Mouse (Mus musculus): ENCODE measurements around the gene Dgkk. TPM values are rescaled to one million over a fixed set of nuclear protein-coding genes. Genes with fewer than 3 reads are reported as not detected.
A peak's percentile ranks its signal among the peaks of the same experiment; 100 is the strongest.
"Not testable (repeated sequence)": the region's sequence is repeated elsewhere in the genome, so short reads cannot be mapped to it uniquely, and the experiment has no call there.

Dgkk gene
- polyA plus RNA-seq (2015; fragmentation: Nextera tagmentation; extraction: Ambion mirVana), result 1.7 and 2.1 TPM in 2 replicates

GRCm38 (mm10) chrX:6779006-6779405, at the start of gene Dgkk:
TSS of gene Dgkk (plus strand) at chrX:6779306.
- WGBS, result 16% methylated on average over 16 of the region's 30 CpGs
- not testable (repeated sequence) for H3K4me1 ChIP-seq (ENCODE audit: control insufficient read depth, insufficient read depth, low read length); H3K9ac ChIP-seq (ENCODE audit: low read length); H3K9me3 ChIP-seq (replicated peaks; ENCODE audit: control insufficient read depth, low read length); H3K27ac ChIP-seq (ENCODE audit: low read length); H3K36me3 ChIP-seq (ENCODE audit: control insufficient read depth, insufficient read depth); ATAC-seq (replicated peaks; ENCODE audit: extremely low read depth, insufficient read depth, low FRiP score); H3K27me3 ChIP-seq (ENCODE audit: control insufficient read depth, insufficient read depth, low read length)
- H3K4me2 ChIP-seq (ENCODE audit: low read depth, low read length), result peak within 1 kb of the TSS; percentile 66
- H3K4me3 ChIP-seq (ENCODE audit: low read length), result peak within 1 kb of the TSS; percentile 46

- no peaks in the 10 kb centered on the region for H3K36me3 ChIP-seq (ENCODE audit: control insufficient read depth, insufficient read depth)
- ATAC-seq (replicated peaks; ENCODE audit: extremely low read depth, insufficient read depth, low FRiP score), result no peak
- H3K27ac ChIP-seq (ENCODE audit: low read length), result no peak overlapping the region
- no peak overlapping the region for H3K4me2 ChIP-seq (ENCODE audit: low read depth, low read length)
- H3K9me3 ChIP-seq (replicated peaks; ENCODE audit: control insufficient read depth, low read length), result no peaks in the 10 kb centered on the region
- no peaks in the 10 kb centered on the region for H3K4me1 ChIP-seq (ENCODE audit: control insufficient read depth, insufficient read depth, low read length)
- no peak overlapping the region for H3K9ac ChIP-seq (ENCODE audit: low read length)
- H3K27me3 ChIP-seq (ENCODE audit: control insufficient read depth, insufficient read depth, low read length), result no peaks in the 10 kb centered on the region
- H3K4me3 ChIP-seq (ENCODE audit: low read length), result no peak overlapping the region
- 62% methylated on average over 3 of the region's 3 CpGs for WGBS
Observed at GRCm38 (mm10) chrX:6733998-6734397, 45.1 kb upstream of the Dgkk start.

- H3K9me3 ChIP-seq (replicated peaks; ENCODE audit: control insufficient read depth, low read length), result no peaks in the 10 kb centered on the region
- 50% methylated on average over 1 of the region's 1 CpGs for WGBS
- H3K4me2 ChIP-seq (ENCODE audit: low read depth, low read length), result no peak overlapping the region
- H3K36me3 ChIP-seq (ENCODE audit: control insufficient read depth, insufficient read depth), result no peaks in the 10 kb centered on the region
- H3K27me3 ChIP-seq (ENCODE audit: control insufficient read depth, insufficient read depth, low read length), result no peaks in the 10 kb centered on the region
- no peaks in the 10 kb centered on the region for H3K4me1 ChIP-seq (ENCODE audit: control insufficient read depth, insufficient read depth, low read length)
- H3K27ac ChIP-seq (ENCODE audit: low read length), result no peak overlapping the region
- ATAC-seq (replicated peaks; ENCODE audit: extremely low read depth, insufficient read depth, low FRiP score), result no peak
- H3K4me3 ChIP-seq (ENCODE audit: low read length), result no peak overlapping the region
- H3K9ac ChIP-seq (ENCODE audit: low read length), result no peak overlapping the region
Observed at GRCm38 (mm10) chrX:6750714-6751113, 28.4 kb upstream of the Dgkk start.

GRCm38 (mm10) chrX:6751549-6752047, 27.5 kb upstream of the Dgkk start:
- ATAC-seq (replicated peaks; ENCODE audit: extremely low read depth, insufficient read depth, low FRiP score), result no peak
- Histone ChIP-seq H3K9me3 (replicated peaks; ENCODE audit: control insufficient read depth, low read length) (no peaks in the 10 kb centered on the region), H3K4me2 (ENCODE audit: low read depth, low read length) (no peak overlapping the region), H3K4me3 (ENCODE audit: low read length) (no peak overlapping the region), H3K27ac (ENCODE audit: low read length) (no peak overlapping the region), H3K27me3 (ENCODE audit: control insufficient read depth, insufficient read depth, low read length) (no peaks in the 10 kb centered on the region), H3K9ac (ENCODE audit: low read length) (no peak overlapping the region), H3K36me3 (ENCODE audit: control insufficient read depth, insufficient read depth) (no peaks in the 10 kb centered on the region), H3K4me1 (ENCODE audit: control insufficient read depth, insufficient read depth, low read length) (no peaks in the 10 kb centered on the region)
- WGBS, result 45% methylated on average over 6 of the region's 6 CpGs

GRCm38 (mm10) chrX:6777489-6778249, 1.4 kb upstream of the Dgkk start:
- no peak overlapping the region for H3K9ac ChIP-seq (ENCODE audit: low read length)
- WGBS, result 19% methylated on average over 13 of the region's 13 CpGs
- H3K4me3 ChIP-seq (ENCODE audit: low read length), result peak overlapping the region; percentile 46
- 0 out of 2 replicates have a peak, but pooled peaks cover 3% of the 10 kb centered on the region for H3K27me3 ChIP-seq (ENCODE audit: control insufficient read depth, insufficient read depth, low read length)
- H3K4me1 ChIP-seq (ENCODE audit: control insufficient read depth, insufficient read depth, low read length), result no peaks in the 10 kb centered on the region
- no peak for ATAC-seq (replicated peaks; ENCODE audit: extremely low read depth, insufficient read depth, low FRiP score)
- no peaks in the 10 kb centered on the region for H3K9me3 ChIP-seq (replicated peaks; ENCODE audit: control insufficient read depth, low read length)
- H3K27ac ChIP-seq (ENCODE audit: low read length), result no peak overlapping the region
- no peaks in the 10 kb centered on the region for H3K36me3 ChIP-seq (ENCODE audit: control insufficient read depth, insufficient read depth)
- peak overlapping the region; percentile 66 for H3K4me2 ChIP-seq (ENCODE audit: low read depth, low read length)

GRCm38 (mm10) chrX:6778250-6778637, 862 bp upstream of the Dgkk start:
- peak; percentile 76; the same call in 1 of the 2 replicates for ATAC-seq (replicated peaks; ENCODE audit: extremely low read depth, insufficient read depth, low FRiP score)
- no peak overlapping the region for H3K9ac ChIP-seq (ENCODE audit: low read length)
- 6% methylated on average over 21 of the region's 24 CpGs for WGBS
- H3K36me3 ChIP-seq (ENCODE audit: control insufficient read depth, insufficient read depth), result no peaks in the 10 kb centered on the region
- H3K4me2 ChIP-seq (ENCODE audit: low read depth, low read length), result peak overlapping the region; percentile 66
- no peak overlapping the region for H3K27ac ChIP-seq (ENCODE audit: low read length)
- H3K4me3 ChIP-seq (ENCODE audit: low read length), result peak overlapping the region; percentile 46
- H3K27me3 ChIP-seq (ENCODE audit: control insufficient read depth, insufficient read depth, low read length), result 0 out of 2 replicates have a peak, but pooled peaks cover 3% of the 10 kb centered on the region
- H3K9me3 ChIP-seq (replicated peaks; ENCODE audit: control insufficient read depth, low read length), result no peaks in the 10 kb centered on the region
- H3K4me1 ChIP-seq (ENCODE audit: control insufficient read depth, insufficient read depth, low read length), result no peaks in the 10 kb centered on the region

GRCm38 (mm10) chrX:6779969-6780539, 948 bp downstream of the Dgkk start:
- Histone ChIP-seq H3K4me1 (ENCODE audit: control insufficient read depth, insufficient read depth, low read length) (no peaks in the 10 kb centered on the region), H3K27ac (ENCODE audit: low read length) (no peak overlapping the region), H3K9me3 (replicated peaks; ENCODE audit: control insufficient read depth, low read length) (no peaks in the 10 kb centered on the region), H3K4me2 (ENCODE audit: low read depth, low read length) (peak overlapping the region; percentile 65), H3K9ac (ENCODE audit: low read length) (no peak overlapping the region), H3K36me3 (ENCODE audit: control insufficient read depth, insufficient read depth) (no peaks in the 10 kb centered on the region), H3K27me3 (ENCODE audit: control insufficient read depth, insufficient read depth, low read length) (0 out of 2 replicates have a peak, but pooled peaks cover 3% of the 10 kb centered on the region), H3K4me3 (ENCODE audit: low read length) (peak overlapping the region; percentile 42)
- 17% methylated on average over 16 of the region's 16 CpGs for WGBS
- ATAC-seq (replicated peaks; ENCODE audit: extremely low read depth, insufficient read depth, low FRiP score), result no peak

- ATAC-seq (replicated peaks; ENCODE audit: extremely low read depth, insufficient read depth, low FRiP score), result no peak
- WGBS, result 46% methylated on average over 2 of the region's 2 CpGs
- no peak overlapping the region for H3K4me2 ChIP-seq (ENCODE audit: low read depth, low read length)
Observed at GRCm38 (mm10) chrX:6832553-6832952, 53.4 kb downstream of the Dgkk start.

GRCm38 (mm10) chrX:6853466-6853865, 74.4 kb downstream of the Dgkk start:
- H3K36me3 ChIP-seq (ENCODE audit: control insufficient read depth, insufficient read depth), result no peaks in the 10 kb centered on the region
- no peaks in the 10 kb centered on the region for H3K9me3 ChIP-seq (replicated peaks; ENCODE audit: control insufficient read depth, low read length)
- H3K9ac ChIP-seq (ENCODE audit: low read length), result no peak overlapping the region
- no peak overlapping the region for H3K27ac ChIP-seq (ENCODE audit: low read length)
- no peak overlapping the region for H3K4me2 ChIP-seq (ENCODE audit: low read depth, low read length)
- H3K4me1 ChIP-seq (ENCODE audit: control insufficient read depth, insufficient read depth, low read length), result no peaks in the 10 kb centered on the region
- ATAC-seq (replicated peaks; ENCODE audit: extremely low read depth, insufficient read depth, low FRiP score), result no peak
- WGBS, result 73% methylated on average over 3 of the region's 3 CpGs
- H3K4me3 ChIP-seq (ENCODE audit: low read length), result no peak overlapping the region
- H3K27me3 ChIP-seq (ENCODE audit: control insufficient read depth, insufficient read depth, low read length), result no peaks in the 10 kb centered on the region

More at GRCm38 (mm10) chrX:6832553-6832952, 53.4 kb downstream of the Dgkk start:
- Histone ChIP-seq H3K4me1 (ENCODE audit: control insufficient read depth, insufficient read depth, low read length) (no peaks in the 10 kb centered on the region), H3K27ac (ENCODE audit: low read length) (no peak overlapping the region), H3K4me3 (ENCODE audit: low read length) (no peak overlapping the region), H3K27me3 (ENCODE audit: control insufficient read depth, insufficient read depth, low read length) (no peaks in the 10 kb centered on the region), H3K36me3 (ENCODE audit: control insufficient read depth, insufficient read depth) (no peaks in the 10 kb centered on the region), H3K9me3 (replicated peaks; ENCODE audit: control insufficient read depth, low read length) (no peaks in the 10 kb centered on the region), H3K9ac (ENCODE audit: low read length) (no peak overlapping the region)
